Mouse (Mus musculus) spleen, adult 12 weeks (tissue): ENCODE results near the gene Ddx49.

Experiments
- DNase-seq: peaks from one replicate; pipeline ENCODE4 v3.0.0; 2022; ENCODE audit warnings: low spot score

Ddx49 gene

DNA sequence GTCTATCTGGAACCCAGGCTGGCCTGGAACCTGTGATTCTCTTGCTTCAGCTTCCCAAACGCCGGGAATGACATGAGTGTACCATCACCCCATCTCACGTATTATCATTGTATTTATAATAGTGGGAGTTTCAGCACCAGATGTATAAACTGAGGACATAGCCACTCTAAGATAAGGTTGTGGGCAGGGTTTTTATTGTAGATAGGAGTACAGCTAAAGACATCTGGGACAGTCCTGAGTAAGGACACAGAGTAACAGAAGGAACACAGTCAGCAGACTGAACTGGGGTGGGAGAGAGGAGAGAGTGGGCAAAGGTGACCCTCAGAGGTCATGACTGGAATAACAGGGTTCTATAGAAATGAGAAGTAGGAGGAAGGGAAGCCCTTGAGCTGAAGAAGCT lies 34.6 kb downstream of the Ddx49 start:
- no peak for DNase-seq

DNA sequence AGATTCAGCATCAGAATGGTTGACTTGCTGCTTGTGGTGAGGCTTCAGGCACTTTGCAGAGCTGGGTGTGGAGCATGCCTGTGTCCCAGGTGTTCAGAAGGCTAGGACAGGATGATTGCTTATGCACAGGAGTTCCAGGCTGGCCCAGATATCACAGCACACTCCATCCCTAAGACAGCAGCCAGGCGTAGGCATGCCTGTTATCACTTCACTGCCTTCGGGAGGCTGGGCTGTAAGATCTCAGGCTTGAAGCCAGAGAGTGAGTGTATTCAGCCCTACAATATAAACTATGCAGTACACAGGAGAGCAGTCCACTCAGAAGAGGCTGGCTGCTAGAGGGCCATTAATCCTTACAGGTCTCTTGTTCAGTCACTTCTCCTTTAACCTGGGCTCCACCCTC lies 43.2 kb downstream of the Ddx49 start:
- no peak for DNase-seq

DNA sequence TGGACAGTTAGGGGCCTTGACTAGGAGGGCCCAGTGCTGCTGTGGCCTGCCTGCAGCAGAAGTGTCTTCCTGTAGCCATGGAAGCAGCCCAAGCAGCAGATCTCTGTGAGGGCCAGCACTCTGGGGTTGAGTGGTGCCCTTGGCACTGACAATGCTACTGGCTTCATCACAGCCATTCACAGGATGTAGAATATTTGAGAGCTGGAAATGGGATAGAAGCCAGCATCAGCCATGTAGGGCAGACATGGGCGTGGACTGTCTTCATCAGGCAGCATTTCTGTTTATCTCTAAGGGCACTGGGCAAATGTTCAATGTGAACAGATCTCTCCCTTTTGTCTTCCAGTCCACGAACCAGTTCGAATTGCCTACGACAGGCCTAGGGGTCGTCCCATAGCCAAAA lies 43.7 kb downstream of the Ddx49 start:
- peak; percentile 34 for DNase-seq

DNA sequence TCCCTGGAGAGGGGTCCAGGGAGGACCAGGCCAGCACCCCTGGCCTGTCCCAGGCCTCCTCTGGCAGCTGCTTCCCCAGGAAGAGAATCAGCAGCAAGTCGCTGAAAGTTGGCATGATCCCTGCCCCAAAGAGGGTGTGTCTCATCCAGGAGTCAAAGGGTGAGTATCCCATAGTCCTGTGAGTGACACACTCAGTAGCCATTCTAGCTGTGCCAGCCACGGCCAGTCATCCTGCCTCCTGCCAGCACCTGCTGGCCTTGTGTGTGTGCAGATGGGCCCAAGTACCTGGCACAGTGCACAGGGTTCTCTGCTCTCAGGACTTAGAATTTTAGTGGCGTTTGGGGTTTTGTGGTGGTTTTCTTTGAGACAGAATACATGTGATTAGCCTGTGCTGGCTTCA lies 44.8 kb downstream of the Ddx49 start:
- no peak for DNase-seq

DNA sequence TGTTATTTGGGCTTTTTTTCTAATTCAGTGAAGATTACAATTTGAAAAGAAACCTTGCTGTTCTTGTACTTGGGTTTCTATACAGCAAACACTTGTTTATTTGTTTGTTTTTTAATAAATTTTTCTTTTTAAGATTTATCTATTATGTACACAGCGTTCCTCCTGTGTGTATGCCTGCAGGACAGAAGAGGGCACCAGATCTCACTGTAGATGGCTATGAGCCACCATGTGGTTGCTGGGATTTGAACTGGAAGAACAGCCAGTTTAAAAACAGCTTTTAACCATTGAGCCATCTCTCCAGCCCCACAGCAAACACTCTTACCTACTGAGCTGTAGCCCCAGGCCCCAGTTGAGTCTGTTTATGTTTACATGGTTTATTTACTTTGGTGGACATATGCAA lies 47.7 kb downstream of the Ddx49 start:
- no peak for DNase-seq

DNA sequence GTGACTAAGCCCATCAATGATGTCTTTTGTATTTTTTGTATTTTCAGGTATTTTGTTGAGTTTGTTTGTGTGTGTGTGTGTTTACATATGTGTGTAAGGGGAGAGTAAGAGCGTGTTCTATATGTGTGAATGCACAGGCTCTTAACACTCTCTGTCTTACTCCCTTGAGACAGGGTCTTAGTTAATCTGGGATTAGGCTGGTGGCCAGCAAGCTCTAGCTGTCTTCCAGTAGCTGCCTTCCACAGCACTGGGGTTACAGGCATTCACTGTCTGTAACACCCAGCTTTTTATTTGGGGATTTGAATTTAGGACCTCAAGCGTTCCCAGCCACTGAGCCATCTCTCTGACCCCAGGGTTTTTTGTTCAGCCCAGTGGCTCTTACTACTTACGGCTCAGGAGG lies 54.4 kb downstream of the Ddx49 start:
- DNase-seq: no peak

DNA sequence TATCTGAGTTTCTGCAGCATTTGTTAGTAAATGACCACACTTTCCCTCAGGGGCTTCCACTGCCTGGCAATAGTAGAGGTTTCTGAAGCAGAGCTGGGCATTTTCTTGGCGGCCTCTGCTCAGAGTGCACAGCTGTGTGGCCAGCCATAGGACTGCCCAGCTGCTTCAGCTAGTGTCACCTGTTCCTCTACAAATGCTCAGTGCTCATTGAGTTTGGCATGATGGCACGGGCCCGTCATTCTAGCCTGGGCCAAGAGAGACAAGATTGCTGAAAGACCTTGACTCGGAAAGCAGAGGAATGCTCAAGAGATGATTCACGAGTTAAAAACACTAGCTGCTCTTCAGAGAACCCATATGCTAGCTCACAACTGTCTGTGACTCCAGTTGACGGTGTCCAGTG lies 55.7 kb downstream of the Ddx49 start:
- no peak for DNase-seq
